Mouse (Mus musculus) lung, postnatal 36 days (tissue): ENCODE data around the gene Mxra7.

Experiments
- DNase-seq: peaks from one replicate; pipeline ENCODE4 v3.0.0; 2022; ENCODE audit warnings: mixed read lengths

The Mxra7 gene

GRCm38 (mm10) chr11:116816769-116817168 lies 11.1 kb downstream of the Mxra7 start:
- peak; percentile 61 for DNase-seq

GRCm38 (mm10) chr11:116814884-116815415 lies 12.9 kb downstream of the Mxra7 start:
- DNase-seq, result no peak

GRCm38 (mm10) chr11:116814076-116814883 lies 13.6 kb downstream of the Mxra7 start:
- peak; percentile 77 for DNase-seq

GRCm38 (mm10) chr11:116813610-116814009 lies 14.2 kb downstream of the Mxra7 start:
- DNase-seq, result no peak

GRCm38 (mm10) chr11:116812793-116813529 lies 14.9 kb downstream of the Mxra7 start:
- DNase-seq, result no peak

- DNase-seq, result peak; percentile 52
Measured at GRCm38 (mm10) chr11:116810983-116811901, 16.6 kb downstream of the Mxra7 start.

- DNase-seq, result no peak
Measured at GRCm38 (mm10) chr11:116810528-116810927, 17.3 kb downstream of the Mxra7 start.

- no peak for DNase-seq
Measured at GRCm38 (mm10) chr11:116809520-116809919, 18.3 kb downstream of the Mxra7 start.

- DNase-seq, result no peak
Measured at GRCm38 (mm10) chr11:116808811-116809395, 18.9 kb downstream of the Mxra7 start.

- peak; percentile 94 for DNase-seq
Measured at GRCm38 (mm10) chr11:116807938-116808606, 19.8 kb downstream of the Mxra7 start.

- no peak for DNase-seq
Measured at GRCm38 (mm10) chr11:116807526-116807925, 20.3 kb downstream of the Mxra7 start.

GRCm38 (mm10) chr11:116807116-116807515 lies 20.7 kb downstream of the Mxra7 start:
- no peak for DNase-seq

- DNase-seq, result no peak
Measured at GRCm38 (mm10) chr11:116806136-116807071, 21.4 kb downstream of the Mxra7 start.

GRCm38 (mm10) chr11:116802709-116803108 lies 25.1 kb downstream of the Mxra7 start:
- no peak for DNase-seq

GRCm38 (mm10) chr11:116801106-116801505 lies 26.7 kb downstream of the Mxra7 start:
- DNase-seq, result no peak

- no peak for DNase-seq
Measured at GRCm38 (mm10) chr11:116799364-116799763, 28.5 kb downstream of the Mxra7 start.

GRCm38 (mm10) chr11:116784221-116784620 lies 43.6 kb downstream of the Mxra7 start:
- DNase-seq, result peak; percentile 28

GRCm38 (mm10) chr11:116782737-116783145 lies 45.1 kb downstream of the Mxra7 start:
- DNase-seq, result peak; percentile 80

GRCm38 (mm10) chr11:116775407-116775806 lies 52.4 kb downstream of the Mxra7 start, which contains the start of gene St6galnac1:
Gene St6galnac1, minus strand, starts transcription at chr11:116775507.
- no peak for DNase-seq

GRCm38 (mm10) chr11:116773205-116773604 lies 54.6 kb downstream of the Mxra7 start:
- no peak for DNase-seq
